Mouse (Mus musculus) heart, postnatal 0 days (tissue): ENCODE results near the gene Bak1.

Experiments used
- CTCF ChIP-seq: IDR thresholded peaks from 2 replicates; pipeline ENCODE4 v1.5.1; 2016; ENCODE audit warnings: antibody characterized with exemption, control low read depth, low read depth
- EP300 ChIP-seq: IDR thresholded peaks from 2 replicates; pipeline ENCODE4 v1.6.1; 2016; ENCODE audit warnings: antibody characterized with exemption, low read depth

- TF ChIP-seq CTCF (no peak), EP300 (no peak)
Observed at GRCm38 (mm10) chr17:27060698-27061097, 31.9 kb upstream of the Bak1 start.
